Mouse (Mus musculus) urinary bladder, postnatal 14 days (tissue): Measurements from ENCODE around the gene Slc6a20a.
"Not testable (repeated sequence)": the region's sequence is repeated elsewhere in the genome, so short reads cannot be mapped to it uniquely, and the experiment has no call there.

Experiments used
- DNase-seq: peaks from one replicate; pipeline ENCODE4 v3.0.0; 2021; ENCODE audit warnings: low spot score

The Slc6a20a gene

GRCm38 (mm10) chr9:123678327-123679105 lies at the start of gene Slc6a20a, which contains the start of gene Ccr9:
Gene Slc6a20a, minus strand, starts transcription at chr9:123678885.
Gene Ccr9, plus strand, starts transcription at chr9:123678439.
- DNase-seq = peak; percentile 24

GRCm38 (mm10) chr9:123722737-123723493 lies 44.2 kb upstream of the Slc6a20a start:
- DNase-seq = no peak

- DNase-seq = peak; percentile 98
These were observed 38.7 kb upstream of the Slc6a20a start, which contains the start of gene Lztfl1 for GRCm38 (mm10) chr9:123717186-123718008. Gene Lztfl1, minus strand, starts transcription at chr9:123717697.

- DNase-seq = no peak
These were observed 37.6 kb upstream of the Slc6a20a start for GRCm38 (mm10) chr9:123716301-123716700.

GRCm38 (mm10) chr9:123713111-123713510 lies 34.4 kb upstream of the Slc6a20a start:
- no peak for DNase-seq

GRCm38 (mm10) chr9:123709226-123709625 lies 30.5 kb upstream of the Slc6a20a start:
- DNase-seq = no peak

- DNase-seq = no peak
These were observed 23.1 kb upstream of the Slc6a20a start for GRCm38 (mm10) chr9:123701822-123702221.

GRCm38 (mm10) chr9:123695634-123696302 lies 17.1 kb upstream of the Slc6a20a start:
- DNase-seq = no peak

GRCm38 (mm10) chr9:123688227-123688626 lies 9.5 kb upstream of the Slc6a20a start:
- no peak for DNase-seq

- no peak for DNase-seq
These were observed 7.5 kb upstream of the Slc6a20a start for GRCm38 (mm10) chr9:123686206-123686605.

GRCm38 (mm10) chr9:123683704-123684103 lies 5.0 kb upstream of the Slc6a20a start:
- DNase-seq = no peak

GRCm38 (mm10) chr9:123679198-123679597 lies 513 bp upstream of the Slc6a20a start:
- no peak for DNase-seq

GRCm38 (mm10) chr9:123665645-123666044 lies 13.0 kb downstream of the Slc6a20a start:
- peak; percentile 45 for DNase-seq

- not testable (repeated sequence) for DNase-seq
These were observed 18.6 kb downstream of the Slc6a20a start for GRCm38 (mm10) chr9:123659986-123660676.

- DNase-seq = no peak
These were observed 19.7 kb downstream of the Slc6a20a start for GRCm38 (mm10) chr9:123658981-123659380.

GRCm38 (mm10) chr9:123657457-123657856 lies 21.2 kb downstream of the Slc6a20a start:
- DNase-seq = no peak

GRCm38 (mm10) chr9:123651369-123651768 lies 27.3 kb downstream of the Slc6a20a start:
- peak; percentile 32 for DNase-seq

GRCm38 (mm10) chr9:123649785-123650511 lies 28.7 kb downstream of the Slc6a20a start:
- no peak for DNase-seq

- DNase-seq = no peak
These were observed 38.6 kb downstream of the Slc6a20a start for GRCm38 (mm10) chr9:123640106-123640505.

GRCm38 (mm10) chr9:123638668-123639089 lies 40.0 kb downstream of the Slc6a20a start:
- peak; percentile 20 for DNase-seq
